ENCODE assay signal across 15 mouse cellular contexts in genomic region chr11:119544518-119545105, GRCm38 (mm10). TPM values are rescaled to one million over a fixed set of nuclear protein-coding genes. Genes with fewer than 3 reads are reported as not detected.
DNase-seq lines count a peak whose midpoint lies in the region; ATAC-seq and TF ChIP-seq lines count a peak whose summit lies in the region.
"Had no signal": no experiment of that assay in that cellular context is flagged by ENCODE, and none has a peak within 500 bp of the region (broad histone marks: within the 10 kb centered on the region; RNA-seq: fewer than 3 reads in every experiment).

No protein-coding gene starts in this region.

- peaks cover 66% of the 10 kb centered on the region for H3K4me1 ChIP-seq in forebrain, embryonic 15.5 days
- H3K4me1 ChIP-seq in forebrain, embryonic 11.5 days (replicated peaks; ENCODE audit: control insufficient read depth, insufficient read depth, low read length) = peaks cover 22% of the 10 kb centered on the region
- peaks cover 45% of the 10 kb centered on the region for H3K4me1 ChIP-seq in hindbrain, embryonic 16.5 days (ENCODE audit: control insufficient read depth, insufficient read depth, low read depth, low read length)
- H3K4me1 ChIP-seq in thymus, adult 2 months (replicated peaks; ENCODE audit: control insufficient read depth, insufficient read depth, low read length) = peaks cover 17% of the 10 kb centered on the region

- H3K9me3 ChIP-seq in forebrain, embryonic 15.5 days = no peaks in the 10 kb centered on the region
- H3K9me3 ChIP-seq in forebrain, embryonic 11.5 days (ENCODE audit: control insufficient read depth, low read length) = no peaks in the 10 kb centered on the region
- no peaks in the 10 kb centered on the region for H3K9me3 ChIP-seq in hindbrain, embryonic 16.5 days (ENCODE audit: control insufficient read depth, low read length)

- WGBS in forebrain, embryonic 15.5 days = 84% methylated on average over 15 of the region's 15 CpGs
- 92% methylated on average over 15 of the region's 15 CpGs for WGBS in forebrain, embryonic 11.5 days
- WGBS in hindbrain, embryonic 16.5 days = 65% methylated on average over 15 of the region's 15 CpGs
- 88% methylated on average over 15 of the region's 15 CpGs for WGBS in thymus, adult 2 months

- no peak for TF ChIP-seq CTCF in thymus, adult 2 months (IDR thresholded peaks at IDR 0.05; ENCODE audit: borderline replicate concordance, control insufficient read depth, extremely low read depth, insufficient read depth, low read length, poor library complexity)

- H3K27ac ChIP-seq in forebrain, embryonic 15.5 days (replicated peaks) = no peak overlapping the region
- H3K27ac ChIP-seq in forebrain, embryonic 11.5 days (ENCODE audit: low read depth, low read length) = no peak overlapping the region
- H3K27ac ChIP-seq in hindbrain, embryonic 16.5 days (ENCODE audit: low read depth, low read length) = no peak overlapping the region
- no peak overlapping the region for H3K27ac ChIP-seq in thymus, adult 2 months (ENCODE audit: control insufficient read depth, insufficient read depth, low read length)
- H3K27ac ChIP-seq: liver, embryonic 14.5 days; macrophage had no signal

- H3K4me2 ChIP-seq in forebrain, embryonic 15.5 days (replicated peaks) = peak overlapping the region; percentile 83; the same call in 1 of the 2 replicates
- H3K4me2 ChIP-seq in forebrain, embryonic 11.5 days (ENCODE audit: low read depth, low read length, severe bottlenecking) = no peak overlapping the region
- H3K4me2 ChIP-seq in hindbrain, embryonic 16.5 days (ENCODE audit: low read length) = peak overlapping the region; percentile 96

- H3K4me3 ChIP-seq in forebrain, embryonic 15.5 days = no peak overlapping the region
- H3K4me3 ChIP-seq in forebrain, embryonic 11.5 days (ENCODE audit: low read depth, low read length) = no peak overlapping the region
- peak overlapping the region; percentile 68 for H3K4me3 ChIP-seq in hindbrain, embryonic 16.5 days (ENCODE audit: low read length)
- H3K4me3 ChIP-seq in thymus, adult 2 months (ENCODE audit: control insufficient read depth, insufficient read depth, low read length) = no peak overlapping the region

- no peaks in the 10 kb centered on the region for H3K36me3 ChIP-seq in forebrain, embryonic 15.5 days
- H3K36me3 ChIP-seq in forebrain, embryonic 11.5 days (ENCODE audit: control insufficient read depth, insufficient read depth, low read length) = no peaks in the 10 kb centered on the region
- H3K36me3 ChIP-seq in hindbrain, embryonic 16.5 days (ENCODE audit: control insufficient read depth, insufficient read depth, low read length) = no peaks in the 10 kb centered on the region; the same call in 1 of the 2 replicates
- no peaks in the 10 kb centered on the region for H3K36me3 ChIP-seq in thymus, adult 2 months (ENCODE audit: control insufficient read depth, insufficient read depth, low read length)

- ATAC-seq in forebrain, embryonic 15.5 days (replicated peaks) = no peak
- ATAC-seq in forebrain, embryonic 11.5 days (replicated peaks; ENCODE audit: low FRiP score) = no peak
- no peak for ATAC-seq in hindbrain, embryonic 16.5 days
- ATAC-seq: CD4-positive, CD25-positive, alpha-beta regulatory T cell, adult 4 months had no signal

- DNase-seq in forebrain, embryonic 11.5 days (ENCODE audit: low spot score) = no peak
- DNase-seq in brain, adult 2 months (ENCODE audit: low read depth, low spot score) = peak; percentile 64
- peak; percentile 69 to 80 for DNase-seq in cerebellum, postnatal 14 days
- no peak for DNase-seq in urinary bladder, postnatal 25 days (ENCODE audit: low spot score)
- no peak for DNase-seq in thymus, adult 2 months
- DNase-seq in urinary bladder, postnatal 10 days (ENCODE audit: low spot score) = no peak
- DNase-seq: embryo, embryonic 11 days; gastrocnemius, postnatal 36 days; kidney, postnatal 25 days; right cerebral cortex, postnatal 25 days had no signal

- H3K27me3 ChIP-seq in forebrain, embryonic 15.5 days = peaks cover 32% of the 10 kb centered on the region
- peaks cover 48% of the 10 kb centered on the region for H3K27me3 ChIP-seq in forebrain, embryonic 11.5 days (ENCODE audit: control insufficient read depth, insufficient read depth, low read length)
- H3K27me3 ChIP-seq in hindbrain, embryonic 16.5 days (replicated peaks; ENCODE audit: control insufficient read depth, insufficient read depth, low read length) = 0 out of 2 replicates have a peak, but pooled peaks cover 4% of the 10 kb centered on the region
- peaks cover 40% of the 10 kb centered on the region for H3K27me3 ChIP-seq in thymus, adult 2 months (ENCODE audit: control insufficient read depth, insufficient read depth, low read length)

- H3K9ac ChIP-seq in forebrain, embryonic 15.5 days (replicated peaks) = peak overlapping the region; percentile 5; the same call in 1 of the 2 replicates
- no peak overlapping the region for H3K9ac ChIP-seq in forebrain, embryonic 11.5 days (ENCODE audit: low read length)
- H3K9ac ChIP-seq in hindbrain, embryonic 16.5 days (ENCODE audit: low read depth, low read length) = peak overlapping the region; percentile 1
- H3K9ac ChIP-seq: liver, embryonic 14.5 days had no signal

- TF ChIP-seq POLR2A in thymus, adult 2 months (IDR thresholded peaks at IDR 0.05; ENCODE audit: control insufficient read depth, extremely low read depth, insufficient read depth, low read length, poor library complexity) = no peak

RNA-seq across cellular contexts. Expression of gene Nptx1, which starts 2.9 kb away (rescaled TPM):
- 9.0 and 10.2 TPM in 2 replicates for polyA plus RNA-seq in forebrain, embryonic 15.5 days (2015; fragmentation: Nextera tagmentation; extraction: Ambion mirVana)
- 3.2 and 3.3 TPM in 2 replicates for polyA plus RNA-seq in forebrain, embryonic 11.5 days (2014; fragmentation: Nextera tagmentation; extraction: Ambion mirVana)
- polyA plus RNA-seq in hindbrain, embryonic 16.5 days (2015; fragmentation: Nextera tagmentation; extraction: Ambion mirVana) = 15.6 and 22.4 TPM in 2 replicates
- polyA plus RNA-seq in thymus, adult 2 months (2012; rRNA removed) = 0.85 and 0.89 TPM in 2 replicates
- polyA plus RNA-seq: CD4-positive, CD25-positive, alpha-beta regulatory T cell, adult 4 months; liver, embryonic 14.5 days had no signal

RNA-seq across cellular contexts. Expression of gene Endov, which starts 53.5 kb away (rescaled TPM):
- 17.3 and 18.5 TPM in 2 replicates for polyA plus RNA-seq in forebrain, embryonic 15.5 days (2015; fragmentation: Nextera tagmentation; extraction: Ambion mirVana)
- polyA plus RNA-seq in forebrain, embryonic 11.5 days (2014; fragmentation: Nextera tagmentation; extraction: Ambion mirVana) = 18.4 and 21.0 TPM in 2 replicates
- 15.1 and 17.1 TPM in 2 replicates for polyA plus RNA-seq in hindbrain, embryonic 16.5 days (2015; fragmentation: Nextera tagmentation; extraction: Ambion mirVana)
- polyA plus RNA-seq in thymus, adult 2 months (2012; rRNA removed) = 30.7 and 31.1 TPM in 2 replicates

RNA-seq across cellular contexts. Expression of gene Rptor, which starts 58.1 kb away (rescaled TPM):
- polyA plus RNA-seq in forebrain, embryonic 15.5 days (2015; fragmentation: Nextera tagmentation; extraction: Ambion mirVana) = 12.0 and 13.3 TPM in 2 replicates
- 18.6 and 19.2 TPM in 2 replicates for polyA plus RNA-seq in forebrain, embryonic 11.5 days (2014; fragmentation: Nextera tagmentation; extraction: Ambion mirVana)
- 8.5 and 10.1 TPM in 2 replicates for polyA plus RNA-seq in hindbrain, embryonic 16.5 days (2015; fragmentation: Nextera tagmentation; extraction: Ambion mirVana)
- polyA plus RNA-seq in thymus, adult 2 months (2012; rRNA removed) = 58.7 and 61.4 TPM in 2 replicates

Comparison
In these comparisons a context has a peak if more than half of its experiments do, and no peak if none do; other contexts are left out.
1. DNase-seq: peak in brain, adult 2 months (single experiment) and cerebellum, postnatal 14 days (2 of 2); none in forebrain, embryonic 11.5 days (single experiment), urinary bladder, postnatal 25 days (single experiment), thymus, adult 2 months (single experiment) and urinary bladder, postnatal 10 days (single experiment).